Mouse (Mus musculus): ENCODE data around the gene Zfp637.
"Not testable (repeated sequence)": the region's sequence is repeated elsewhere in the genome, so short reads cannot be mapped to it uniquely, and the experiment has no call there.

The Zfp637 gene

DNA sequence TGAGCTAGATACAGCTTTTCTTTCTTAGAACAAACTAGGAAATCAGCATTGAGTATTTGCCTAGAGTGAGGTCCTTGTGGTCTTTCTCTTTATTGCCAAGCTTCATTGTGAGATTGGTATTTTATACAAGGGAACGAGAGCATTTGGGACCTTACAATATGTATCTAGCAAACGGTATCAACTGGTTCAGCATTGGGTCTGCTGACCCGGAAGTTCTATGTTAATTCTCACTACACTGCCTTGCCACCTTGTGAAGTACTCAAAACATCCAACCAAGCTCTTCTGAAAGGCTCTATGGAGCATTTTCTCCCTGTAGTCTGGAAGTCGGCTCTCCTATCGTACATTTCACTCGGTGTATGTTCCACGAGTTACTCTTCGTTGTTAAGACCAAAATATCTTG, 22.8 kb downstream of the Zfp637 start:
- no peak for DNase-seq (ENCODE audit: low read depth, low spot score)

DNA sequence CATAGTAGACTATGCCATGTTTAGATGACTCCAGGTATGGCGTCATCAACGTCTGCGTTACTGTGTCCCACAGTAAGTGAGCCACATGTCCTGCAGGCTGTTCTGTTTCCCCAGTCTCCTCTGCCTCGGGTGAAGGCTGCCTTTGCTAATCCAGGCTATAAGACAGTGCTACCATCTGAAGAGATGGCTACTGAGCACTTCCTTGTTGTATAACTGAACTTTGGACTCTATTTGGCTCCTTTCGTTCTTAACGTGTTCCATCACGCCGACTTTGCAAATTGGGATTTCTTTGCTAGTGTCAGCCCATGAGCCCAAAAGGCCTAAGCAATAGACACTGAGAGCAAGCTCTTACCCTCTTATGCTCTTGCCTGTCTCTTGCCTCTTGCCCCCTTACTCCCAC, 27.2 kb downstream of the Zfp637 start:
- no peak for DNase-seq (ENCODE audit: low read depth, low spot score)

DNA sequence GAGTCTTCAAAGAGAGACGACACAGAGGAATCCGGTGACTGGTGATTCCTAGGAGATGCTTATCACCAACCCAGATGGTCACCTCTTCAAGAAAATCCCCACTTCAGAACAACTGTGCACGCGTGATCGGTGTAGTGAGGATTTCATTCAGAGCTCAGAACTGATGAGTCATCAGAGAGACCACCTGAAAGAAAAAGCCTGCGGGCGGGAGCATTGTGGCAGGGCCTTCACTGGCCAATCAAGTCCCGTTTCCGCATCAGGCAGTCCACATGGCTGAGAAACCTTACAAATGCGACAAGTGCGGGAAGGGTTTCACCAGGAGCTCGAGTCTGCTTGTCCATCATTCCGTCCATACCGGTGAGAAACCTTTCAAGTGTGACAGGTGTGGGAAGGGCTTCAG, 30.1 kb downstream of the Zfp637 start:
- no peak for DNase-seq (ENCODE audit: low read depth, low spot score)

DNA sequence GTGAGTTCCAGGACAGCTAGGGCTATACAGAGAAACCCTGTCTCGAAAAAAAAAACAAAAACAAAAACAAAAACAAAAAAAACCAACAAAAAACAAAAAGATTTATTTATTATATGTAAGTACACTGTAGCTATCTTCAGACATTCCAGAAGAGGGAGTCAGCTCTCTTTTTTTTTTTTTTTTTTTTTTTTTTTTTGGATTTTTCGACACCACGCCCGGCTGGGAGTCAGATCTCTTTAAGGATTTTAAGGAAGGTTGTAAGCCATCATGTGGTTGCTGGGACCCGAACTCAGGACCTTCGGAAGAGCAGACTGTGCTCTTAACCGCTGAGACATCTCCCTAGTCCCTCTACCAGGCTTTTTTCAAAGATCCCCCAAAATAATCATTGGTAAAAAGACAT, 32.5 kb downstream of the Zfp637 start:
- DNase-seq (ENCODE audit: low read depth, low spot score) = not testable (repeated sequence)

DNA sequence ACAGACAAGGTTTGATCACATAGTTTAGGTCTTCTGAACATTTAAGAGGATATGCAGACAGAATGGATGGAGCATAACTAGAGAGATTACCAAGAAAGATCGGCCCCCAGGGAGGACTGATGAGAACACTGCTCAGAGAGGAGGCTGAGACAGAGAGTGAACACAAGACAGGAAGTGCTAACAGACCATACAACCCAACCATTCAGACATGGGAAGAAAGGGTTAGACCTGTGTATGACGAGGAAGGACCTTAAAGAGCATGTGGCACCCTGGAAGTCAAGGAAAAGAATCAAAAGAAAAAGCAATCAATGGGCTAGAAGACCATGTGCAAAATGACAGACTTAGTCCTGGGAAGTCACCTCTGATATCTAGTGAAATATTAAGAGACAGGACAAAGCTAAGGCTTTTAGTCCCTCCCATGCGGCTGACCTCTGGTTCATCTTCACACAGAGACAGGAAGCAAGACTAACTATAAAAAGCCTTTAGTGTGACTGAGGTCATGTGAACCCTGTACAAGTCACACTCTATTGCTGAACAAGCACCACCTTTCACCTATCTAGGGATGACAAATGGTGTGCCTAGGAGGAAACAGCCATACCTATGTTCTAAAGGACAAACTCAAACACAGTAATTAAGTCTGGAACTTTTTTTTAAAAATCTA, 33.8 kb downstream of the Zfp637 start:
- no peak for DNase-seq (ENCODE audit: low read depth, low spot score)

DNA sequence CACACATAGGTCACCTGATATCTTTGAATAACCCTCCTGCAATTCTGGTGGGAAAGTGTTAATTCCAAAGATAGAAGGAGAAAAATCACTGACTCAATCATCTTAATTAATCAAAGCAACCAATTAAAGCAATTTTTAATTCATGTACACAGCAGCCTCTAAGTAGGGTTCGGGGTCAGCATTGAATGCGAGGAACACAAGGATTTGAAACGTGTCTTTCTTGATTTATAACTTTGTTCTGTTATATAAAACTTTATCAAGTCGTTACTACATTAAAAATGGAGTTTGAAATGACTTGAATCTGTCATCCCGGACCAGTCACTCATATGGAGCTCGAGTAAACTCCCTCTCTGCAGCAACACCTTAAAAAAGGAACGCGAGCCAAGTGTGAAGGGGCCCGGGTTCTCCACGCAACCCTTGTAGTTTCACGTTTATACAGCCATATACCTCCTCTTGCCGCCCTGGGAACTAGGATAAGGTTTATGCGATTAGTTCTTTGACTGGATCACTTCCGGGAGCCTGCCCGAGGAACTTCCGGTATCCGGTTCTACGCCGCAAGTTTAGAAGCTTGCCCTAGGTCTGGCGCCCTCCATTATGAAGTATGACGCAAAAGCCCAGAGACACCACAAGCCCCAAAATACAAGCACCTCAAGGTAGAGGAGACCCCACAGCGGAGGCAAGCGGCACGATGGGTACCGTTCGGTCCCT, 37.9 kb downstream of the Zfp637 start:
- peak; percentile 96 for DNase-seq (ENCODE audit: low read depth, low spot score)

DNA sequence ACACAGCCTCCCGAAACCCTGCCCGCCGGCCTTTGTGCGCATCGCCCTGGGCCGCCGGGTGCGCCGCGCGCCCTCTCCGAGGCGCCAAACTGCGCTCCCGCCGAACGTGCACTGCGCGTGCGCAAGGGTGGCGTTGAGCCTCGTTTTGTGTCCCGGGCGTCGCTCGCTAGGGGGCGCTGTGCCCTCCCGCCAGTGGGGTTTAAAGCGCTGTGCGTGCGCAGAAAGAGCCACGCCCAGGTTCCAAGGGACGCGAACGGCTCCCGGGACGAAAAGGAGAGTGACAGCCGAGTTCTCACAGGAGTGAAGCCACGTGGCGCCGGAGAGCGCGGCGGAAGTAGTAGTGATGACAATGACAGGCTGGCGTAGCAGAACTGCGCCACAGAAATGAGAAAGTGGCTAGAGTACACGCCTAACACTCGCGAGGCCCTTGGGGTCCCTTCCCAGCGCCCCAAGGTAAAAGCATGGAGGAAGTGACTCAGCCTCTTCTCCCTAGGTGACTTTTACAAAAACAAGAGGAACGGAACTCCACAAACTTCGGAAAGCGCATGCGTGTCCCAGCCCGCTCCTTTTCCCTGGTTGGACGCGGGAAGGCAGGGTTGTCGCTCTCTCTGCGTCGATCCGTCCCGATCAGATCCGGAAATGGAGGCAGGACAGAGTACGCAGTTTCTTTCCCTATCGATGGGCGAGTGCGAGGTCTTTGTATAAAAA, 38.6 kb downstream of the Zfp637 start:
- peak; percentile 97 for DNase-seq (ENCODE audit: low read depth, low spot score)

DNA sequence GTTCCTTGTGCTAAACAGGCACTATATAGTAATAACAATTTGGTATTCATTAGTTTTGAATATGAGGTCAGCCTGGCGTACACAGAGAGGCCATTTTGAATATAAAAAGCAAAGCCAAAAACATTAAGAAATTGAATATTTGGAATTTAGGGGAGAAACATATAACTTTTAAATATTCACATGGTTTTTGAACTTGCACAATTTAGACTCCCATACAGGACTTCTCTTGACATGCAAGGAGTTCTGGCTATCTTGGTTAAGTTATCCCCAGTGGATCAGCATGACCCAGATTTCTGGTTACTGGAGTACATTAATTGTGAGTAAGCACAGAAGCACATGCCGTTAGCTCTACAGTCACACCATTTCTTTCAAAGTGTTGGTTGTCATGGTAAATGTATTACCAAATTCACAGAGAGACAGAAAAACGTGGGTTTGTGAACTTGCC, 39.4 kb downstream of the Zfp637 start:
- no peak for DNase-seq (ENCODE audit: low read depth, low spot score)

DNA sequence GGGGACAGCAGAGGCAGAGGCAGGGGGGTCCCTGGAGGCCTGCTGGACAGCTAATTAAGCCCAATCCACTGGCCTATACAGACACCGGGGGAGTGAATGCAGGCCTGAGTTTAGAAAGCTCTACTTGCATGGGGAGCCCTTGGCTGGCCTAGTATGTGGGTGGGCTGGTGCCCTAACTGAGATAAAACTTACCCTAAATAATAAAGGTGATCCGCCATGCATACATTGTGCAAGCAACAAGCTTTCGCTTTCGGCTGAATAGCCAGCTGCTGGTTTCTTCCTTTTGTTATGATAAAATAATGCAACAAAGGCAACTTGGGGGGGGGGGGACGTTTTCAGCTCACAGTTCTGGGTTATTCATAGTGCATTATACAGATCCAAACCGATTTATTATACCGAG, 40.2 kb downstream of the Zfp637 start:
- DNase-seq (ENCODE audit: low read depth, low spot score) = no peak

DNA sequence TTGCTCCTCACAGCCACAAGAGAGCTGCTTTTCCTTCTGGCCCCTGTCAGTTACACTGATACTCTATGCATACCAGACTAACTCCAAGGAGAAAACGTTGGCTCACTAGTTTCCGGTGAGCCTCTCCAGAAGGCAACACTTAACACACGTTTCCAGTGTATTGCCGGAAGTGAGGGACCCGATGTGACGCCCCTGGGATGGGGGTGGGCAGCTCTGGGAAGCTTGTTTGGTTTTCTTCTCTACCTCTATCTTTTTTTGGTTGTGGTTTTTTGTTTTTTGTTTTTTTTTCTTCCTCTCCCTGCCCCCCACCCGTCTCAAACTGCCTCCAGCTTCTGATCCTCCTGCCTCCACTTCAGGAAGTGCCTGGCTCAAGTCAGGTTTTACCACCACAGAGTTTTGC, 41.0 kb downstream of the Zfp637 start:
- no peak for DNase-seq (ENCODE audit: low read depth, low spot score)

DNA sequence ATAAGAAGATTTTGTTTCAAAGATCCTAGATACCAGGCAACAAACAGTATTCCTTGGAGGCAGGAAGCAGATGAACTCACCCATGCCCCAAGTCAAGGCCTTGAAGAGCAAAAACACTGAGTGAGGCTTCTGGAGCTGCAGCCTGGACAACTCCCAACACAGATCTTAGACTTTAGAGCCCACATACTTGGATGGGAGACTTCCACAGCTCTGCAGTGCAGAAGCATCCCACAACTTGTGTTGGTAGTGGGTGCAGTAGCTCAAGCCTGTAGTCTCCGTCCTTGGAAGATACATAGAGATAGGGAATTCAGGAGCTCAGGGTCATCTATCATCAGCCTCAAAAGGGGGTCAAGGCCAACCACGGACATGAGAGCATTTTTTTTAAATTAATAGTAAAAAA, 45.0 kb downstream of the Zfp637 start:
- no peak for DNase-seq (ENCODE audit: low read depth, low spot score)

DNA sequence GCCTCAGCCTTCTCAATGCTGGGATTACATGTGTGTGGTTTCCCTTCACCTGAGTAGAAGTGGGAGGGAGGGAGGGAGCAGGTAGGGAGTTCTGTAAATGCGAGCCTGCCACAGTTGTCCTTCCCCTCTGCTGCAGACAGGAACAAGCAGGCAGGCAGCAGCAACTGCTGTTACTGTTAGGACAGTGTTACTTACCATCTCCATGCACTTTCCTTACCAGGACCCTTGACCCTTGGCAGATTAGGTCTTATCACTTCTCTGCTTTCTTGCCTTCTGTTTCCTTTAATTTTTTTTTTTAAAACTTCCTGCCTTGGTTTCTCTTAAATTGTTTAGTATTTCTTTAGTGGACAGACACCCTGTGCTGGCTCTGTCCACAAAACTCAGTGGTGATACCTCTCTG, 47.1 kb downstream of the Zfp637 start:
- DNase-seq (ENCODE audit: low read depth, low spot score) = no peak

DNA sequence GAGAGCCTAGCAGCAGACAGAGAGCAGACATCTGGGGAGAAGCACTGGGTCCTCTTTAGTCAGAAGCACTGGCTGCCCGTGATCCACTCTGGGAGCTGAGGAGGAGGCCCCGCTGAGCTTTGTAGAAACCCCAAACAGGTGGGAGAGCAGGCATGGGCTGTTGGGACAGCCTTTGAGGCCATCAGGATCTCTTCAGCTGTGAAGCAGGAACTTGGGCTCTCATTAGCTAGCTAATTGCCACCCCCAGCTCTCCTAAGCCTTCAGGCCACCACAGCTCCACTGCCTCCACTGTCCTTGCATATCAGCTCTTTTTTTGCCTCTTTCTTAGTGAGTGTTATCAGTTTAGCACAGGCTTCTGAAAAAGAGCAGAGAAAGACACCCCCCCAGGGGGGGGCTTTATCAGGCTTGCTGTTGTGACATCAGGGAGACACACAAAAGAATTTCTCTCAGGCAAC, 47.7 kb downstream of the Zfp637 start:
- no peak for DNase-seq (ENCODE audit: low read depth, low spot score)

DNA sequence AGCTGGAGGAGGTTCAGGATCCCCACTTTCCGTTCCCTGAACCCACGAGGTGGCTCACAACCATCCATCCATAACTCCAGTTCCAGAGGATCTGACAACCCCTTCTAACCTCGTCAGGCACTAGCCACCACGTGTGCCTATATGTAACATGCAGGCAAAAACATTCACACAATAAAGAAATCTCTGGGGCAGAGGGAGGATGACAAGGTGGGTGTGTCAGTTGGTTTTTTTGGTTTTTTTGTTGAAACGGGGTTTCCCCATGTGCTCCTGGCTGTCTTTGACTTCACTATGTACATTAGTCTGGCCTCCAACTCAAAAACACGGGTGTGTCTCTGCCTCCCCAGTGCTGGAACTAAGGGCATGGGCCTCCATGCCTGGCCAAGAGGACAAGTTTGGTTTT, 49.3 kb downstream of the Zfp637 start:
- DNase-seq (ENCODE audit: low read depth, low spot score) = no peak

DNA sequence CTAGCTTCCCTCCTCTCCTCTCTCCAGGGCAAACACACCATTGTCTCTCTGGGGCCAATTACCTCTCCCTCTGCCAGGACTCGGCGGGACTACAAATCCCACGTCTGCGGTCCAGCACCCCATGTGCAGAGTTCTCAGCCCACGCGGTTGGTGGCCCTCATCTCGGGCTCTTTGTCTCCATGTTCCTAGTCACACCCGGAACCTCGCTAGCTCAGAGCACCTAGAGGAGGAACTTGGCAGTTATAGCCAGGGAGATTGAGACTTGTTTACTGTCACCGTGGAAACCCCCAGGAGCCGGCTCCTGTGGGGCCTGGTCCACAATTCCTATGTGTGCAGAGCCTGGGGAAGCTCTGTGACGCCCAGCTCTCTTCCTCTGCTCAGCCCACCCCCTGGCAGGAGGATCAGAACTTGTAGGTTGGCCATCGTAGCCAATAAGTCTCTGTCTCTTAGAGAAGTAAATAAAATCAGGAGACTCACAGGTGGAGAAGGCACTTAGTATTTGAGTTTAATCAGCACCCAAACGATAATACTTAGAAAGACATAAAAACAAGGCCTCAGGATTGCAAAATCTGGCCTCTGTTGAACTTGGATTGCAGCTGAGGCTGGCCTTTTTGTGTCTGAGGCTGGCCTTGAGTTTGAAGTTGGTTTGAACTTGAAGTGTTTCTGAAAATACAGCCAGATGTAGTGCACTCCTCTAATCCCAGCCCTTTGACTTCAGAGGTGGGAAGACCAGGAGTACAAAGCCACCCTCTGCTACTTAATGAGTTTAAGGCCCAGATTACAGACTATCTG, 50.6 kb downstream of the Zfp637 start:
- no peak for DNase-seq (ENCODE audit: low read depth, low spot score)

DNA sequence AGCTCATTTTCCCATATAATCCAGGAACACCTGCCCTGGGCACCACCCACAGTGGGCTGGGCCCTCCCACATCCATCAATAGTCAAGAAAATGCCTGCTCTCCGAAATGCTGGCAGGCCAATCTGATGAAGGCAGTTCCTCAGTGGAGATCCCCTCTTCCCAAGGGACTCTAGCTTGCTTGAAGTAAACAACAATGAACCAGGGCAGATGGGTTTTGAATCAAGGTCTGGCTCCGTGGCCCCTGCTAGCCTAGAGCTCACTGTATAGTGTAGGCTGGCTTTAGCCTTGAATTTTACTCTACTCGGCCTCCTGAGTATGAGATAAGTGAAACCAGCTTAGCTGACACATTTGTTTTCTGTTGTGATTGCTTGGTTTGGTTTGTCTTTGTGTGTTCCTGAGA, 51.4 kb downstream of the Zfp637 start:
- DNase-seq (ENCODE audit: low read depth, low spot score) = no peak

DNA sequence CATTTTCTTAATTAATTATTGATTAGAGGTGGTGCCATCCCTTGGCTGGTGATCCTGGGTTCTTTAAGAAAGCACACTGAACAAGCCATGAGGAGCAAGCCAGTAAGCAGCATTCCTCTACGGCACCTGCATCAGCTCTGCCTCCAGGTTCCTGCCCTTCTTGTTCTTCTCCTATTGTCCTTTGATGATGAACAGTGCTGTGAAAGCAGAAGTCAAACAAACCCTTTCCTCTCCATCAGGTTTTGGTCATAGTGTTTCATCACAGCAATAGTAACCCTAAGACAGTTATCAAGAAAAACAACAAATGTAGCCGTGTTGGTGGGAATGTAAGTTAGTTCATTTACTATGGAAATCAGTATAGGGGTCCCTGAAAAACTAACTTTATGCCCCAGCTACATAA, 52.5 kb downstream of the Zfp637 start:
- DNase-seq (ENCODE audit: low read depth, low spot score) = no peak

All from telencephalon, adult 2 months (tissue).